Mouse (Mus musculus): ENCODE results near the gene Klhl25.

DNA sequence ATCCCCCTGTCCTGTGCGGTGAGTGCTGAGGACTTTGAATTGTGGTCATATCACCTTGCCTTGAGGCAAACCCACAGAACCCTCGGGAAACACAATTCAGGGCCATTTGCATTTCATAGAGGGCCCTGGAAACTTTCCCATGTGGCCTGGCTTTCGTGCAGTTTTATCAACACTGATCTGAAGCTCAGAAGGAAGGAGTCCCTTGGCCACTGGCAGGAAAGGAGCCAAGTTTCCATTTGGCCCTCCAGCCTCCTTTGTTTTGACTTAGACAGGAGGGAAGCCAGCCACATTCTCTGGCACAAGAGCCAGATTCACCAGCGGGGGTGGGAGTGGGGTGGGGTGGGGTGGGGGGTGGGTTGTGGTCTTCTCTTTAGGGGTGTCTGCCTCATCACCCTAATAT lies 41.4 kb upstream of the Klhl25 start:
- TF ChIP-seq CTCF (IDR thresholded peaks at IDR 0.05; ENCODE audit: borderline replicate concordance, extremely low read depth, insufficient read depth, insufficient read length) = no peak
- TF ChIP-seq POLR2A (IDR thresholded peaks at IDR 0.05; ENCODE audit: borderline replicate concordance, extremely low read depth, insufficient read depth, insufficient read length, poor library complexity, severe bottlenecking) = no peak
